Mouse (Mus musculus) erythroblast, embryonic 14.5 days (primary cell): ENCODE measurements at regions not wholly inside any gene's neighbourhood (a gene's known extent, or its start where the extent isn't known, plus 50 kb on each side); places are given as distances from the start of the nearest gene placed in this dataset.
"Not testable (repeated sequence)": the region's sequence is repeated elsewhere in the genome, so short reads cannot be mapped to it uniquely, and the experiment has no call there.

Experiments used
- H3K27me3 ChIP-seq: 2 replicates; pipeline ENCODE4 v1.6.1; 2012; ENCODE audit warnings: inconsistent platforms; ENCODE audit not compliant: control insufficient read depth
- H3K36me3 ChIP-seq: 2 replicates; pipeline ENCODE4 v1.6.1; 2012; ENCODE audit warnings: mild to moderate bottlenecking, inconsistent platforms; ENCODE audit not compliant: control insufficient read depth
- H3K4me1 ChIP-seq: 2 replicates; pipeline ENCODE4 v1.6.1; 2012; ENCODE audit warnings: inconsistent platforms; ENCODE audit not compliant: control insufficient read depth
- H3K4me3 ChIP-seq: replicated peaks from 2 replicates; pipeline ENCODE3; 2012; ENCODE audit warnings: moderate library complexity, mild to moderate bottlenecking, inconsistent platforms
- H3K9me3 ChIP-seq: 2 replicates; pipeline ENCODE4 v1.6.1; 2012; ENCODE audit warnings: low read length, inconsistent platforms, mixed read lengths; ENCODE audit not compliant: control insufficient read depth
- GATA1 ChIP-seq: IDR thresholded peaks from 2 replicates; pipeline ENCODE4 v1.6.1; 2012; ENCODE audit warnings: low read length, inconsistent platforms, mixed read lengths
- TAL1 ChIP-seq: IDR thresholded peaks from 3 replicates; pipeline ENCODE4 v1.6.1; 2012; ENCODE audit warnings: low read length, inconsistent platforms, mixed read lengths

- no peaks in the 10 kb centered on the region for H3K4me1 ChIP-seq
- H3K36me3 ChIP-seq: no peaks in the 10 kb centered on the region
- no peaks in the 10 kb centered on the region for H3K27me3 ChIP-seq
- no peaks in the 10 kb centered on the region for H3K9me3 ChIP-seq
- no peak overlapping the region for H3K4me3 ChIP-seq
- TF ChIP-seq GATA1 (no peak), TAL1 (no peak)
Measured at GRCm38 (mm10) chr9:33091664-33092063, 455.6 kb downstream of the Ets1 start.

- Histone ChIP-seq H3K27me3 (no peaks in the 10 kb centered on the region), H3K9me3 (no peaks in the 10 kb centered on the region), H3K4me3 (no peak overlapping the region), H3K36me3 (no peaks in the 10 kb centered on the region), H3K4me1 (no peaks in the 10 kb centered on the region)
- TF ChIP-seq GATA1 (no peak), TAL1 (no peak)
Measured at GRCm38 (mm10) chr9:33095654-33096053, 459.6 kb downstream of the Ets1 start.

- Histone ChIP-seq H3K4me1 (no peaks in the 10 kb centered on the region), H3K9me3 (no peaks in the 10 kb centered on the region), H3K27me3 (no peaks in the 10 kb centered on the region), H3K4me3 (no peak overlapping the region), H3K36me3 (no peaks in the 10 kb centered on the region)
- no peak for TF ChIP-seq GATA1
Measured at GRCm38 (mm10) chr9:33101206-33101605, 465.2 kb downstream of the Ets1 start.

GRCm38 (mm10) chr9:33104623-33105074, 468.6 kb downstream of the Ets1 start:
- H3K9me3 ChIP-seq: no peaks in the 10 kb centered on the region
- no peak overlapping the region for H3K4me3 ChIP-seq
- H3K36me3 ChIP-seq: no peaks in the 10 kb centered on the region
- no peaks in the 10 kb centered on the region for H3K27me3 ChIP-seq
- no peak for TF ChIP-seq GATA1
- TF ChIP-seq TAL1: no peak
- no peaks in the 10 kb centered on the region for H3K4me1 ChIP-seq

GRCm38 (mm10) chr9:33123841-33124240, 487.8 kb downstream of the Ets1 start:
- TF ChIP-seq TAL1 (no peak), GATA1 (no peak)
- H3K27me3 ChIP-seq: no peaks in the 10 kb centered on the region
- no peaks in the 10 kb centered on the region for H3K4me1 ChIP-seq
- H3K36me3 ChIP-seq: no peaks in the 10 kb centered on the region
- H3K4me3 ChIP-seq: no peak overlapping the region
- H3K9me3 ChIP-seq: peaks cover 4% of the 10 kb centered on the region; the same call in 1 of the 2 replicates

- no peaks in the 10 kb centered on the region for H3K36me3 ChIP-seq
- no peak overlapping the region for H3K4me3 ChIP-seq
- TF ChIP-seq TAL1 (no peak), GATA1 (no peak)
- no peaks in the 10 kb centered on the region for H3K4me1 ChIP-seq
- no peaks in the 10 kb centered on the region for H3K27me3 ChIP-seq
- no peaks in the 10 kb centered on the region for H3K9me3 ChIP-seq
Measured at GRCm38 (mm10) chr9:33152186-33152585, 516.2 kb downstream of the Ets1 start.

GRCm38 (mm10) chr9:33168159-33168558, 532.1 kb downstream of the Ets1 start:
- TF ChIP-seq TAL1 (no peak), GATA1 (no peak)
- H3K4me1 ChIP-seq: no peaks in the 10 kb centered on the region
- H3K9me3 ChIP-seq: no peaks in the 10 kb centered on the region
- no peaks in the 10 kb centered on the region for H3K27me3 ChIP-seq
- no peak overlapping the region for H3K4me3 ChIP-seq
- H3K36me3 ChIP-seq: no peaks in the 10 kb centered on the region

GRCm38 (mm10) chr9:33169093-33169492, 533.1 kb downstream of the Ets1 start:
- not testable (repeated sequence) for H3K27me3 ChIP-seq, H3K4me3 ChIP-seq, H3K9me3 ChIP-seq, H3K4me1 ChIP-seq, H3K36me3 ChIP-seq

GRCm38 (mm10) chr9:33180066-33180465, 544.0 kb downstream of the Ets1 start:
- H3K9me3 ChIP-seq: no peaks in the 10 kb centered on the region
- H3K4me1 ChIP-seq: no peaks in the 10 kb centered on the region
- H3K36me3 ChIP-seq: no peaks in the 10 kb centered on the region
- TF ChIP-seq GATA1 (no peak), TAL1 (no peak)
- no peak overlapping the region for H3K4me3 ChIP-seq
- no peaks in the 10 kb centered on the region for H3K27me3 ChIP-seq

GRCm38 (mm10) chr9:33187187-33187586, 551.2 kb downstream of the Ets1 start:
- H3K27me3 ChIP-seq: no peaks in the 10 kb centered on the region
- no peaks in the 10 kb centered on the region for H3K9me3 ChIP-seq
- no peaks in the 10 kb centered on the region for H3K4me1 ChIP-seq
- no peak overlapping the region for H3K4me3 ChIP-seq
- TF ChIP-seq GATA1: no peak
- TF ChIP-seq TAL1: no peak
- H3K36me3 ChIP-seq: no peaks in the 10 kb centered on the region
